Mouse (Mus musculus) fibroblast of lung, adult 2 months (primary cell): ENCODE data around the gene Gsn.

Source experiments
- DNase-seq: peaks from one replicate; pipeline ENCODE4 v3.0.0-alpha.2; 2011; ENCODE audit warnings: low read depth

Gsn gene

GRCm38 (mm10) chr2:35253751-35254150, 2.4 kb upstream of the Gsn start:
- no peak for DNase-seq

- no peak for DNase-seq
Measured at GRCm38 (mm10) chr2:35255004-35255403, 1.2 kb upstream of the Gsn start.

DNA sequence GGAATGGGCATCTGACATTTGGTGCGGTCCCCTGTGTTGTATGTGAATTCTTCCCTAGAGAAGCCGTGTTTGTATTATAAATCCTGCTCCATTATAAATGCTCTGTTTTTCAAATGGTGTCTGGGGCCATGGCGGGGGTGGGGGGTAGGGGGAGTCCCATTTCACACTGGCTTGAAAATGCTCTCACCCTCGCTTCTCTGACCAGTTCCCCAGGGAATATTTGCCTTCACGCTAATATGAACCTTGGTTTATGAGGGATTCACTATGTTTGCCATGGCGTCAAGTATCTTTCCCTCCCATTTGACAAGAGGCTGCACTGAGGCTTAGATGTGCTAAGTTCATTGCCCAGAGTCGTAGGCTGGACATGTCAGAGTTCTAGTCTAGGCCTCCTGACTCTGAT, 718 bp upstream of the Gsn start:
- no peak for DNase-seq

- DNase-seq = no peak
Measured at GRCm38 (mm10) chr2:35256932-35257331, 752 bp downstream of the Gsn start.

GRCm38 (mm10) chr2:35257886-35258285, 1.7 kb downstream of the Gsn start:
- no peak for DNase-seq

GRCm38 (mm10) chr2:35258590-35258989, 2.4 kb downstream of the Gsn start:
- no peak for DNase-seq

DNA sequence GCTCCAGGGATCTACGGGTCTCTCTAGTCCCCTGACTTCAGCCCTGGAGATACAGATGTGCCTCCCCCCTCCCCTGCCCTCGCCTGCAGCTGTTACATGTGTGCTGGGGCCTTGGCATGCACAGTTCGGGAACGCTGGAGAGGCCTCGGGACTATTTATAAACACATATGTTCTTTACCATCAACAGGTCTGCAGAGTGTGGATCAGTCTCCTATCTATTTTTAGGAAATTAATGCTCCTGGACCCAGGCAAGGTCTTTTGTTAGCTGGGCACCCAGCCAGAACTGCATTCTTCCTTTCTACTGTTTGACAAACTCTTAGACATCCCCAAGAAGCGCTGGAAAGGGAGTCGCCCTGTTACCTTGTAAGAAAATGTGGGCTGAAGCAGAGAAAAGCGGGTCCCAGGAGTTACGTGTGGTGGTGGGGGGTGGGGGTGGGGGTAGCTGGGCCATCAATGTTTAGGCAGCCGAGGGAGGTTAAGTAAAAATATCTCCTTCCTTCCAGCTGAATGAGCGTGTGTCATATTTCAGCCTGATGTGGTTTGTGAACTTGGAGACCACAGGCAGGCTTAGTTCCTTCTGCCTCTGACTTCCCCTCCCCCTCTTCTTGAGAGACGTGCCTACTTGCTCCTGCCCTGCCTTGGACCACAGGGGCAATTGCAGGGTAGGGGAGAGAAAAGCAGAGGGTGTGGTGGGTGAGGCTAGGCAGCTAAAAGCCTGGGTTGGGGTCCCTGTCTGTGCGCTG, 3.3 kb downstream of the Gsn start:
- no peak for DNase-seq

DNA sequence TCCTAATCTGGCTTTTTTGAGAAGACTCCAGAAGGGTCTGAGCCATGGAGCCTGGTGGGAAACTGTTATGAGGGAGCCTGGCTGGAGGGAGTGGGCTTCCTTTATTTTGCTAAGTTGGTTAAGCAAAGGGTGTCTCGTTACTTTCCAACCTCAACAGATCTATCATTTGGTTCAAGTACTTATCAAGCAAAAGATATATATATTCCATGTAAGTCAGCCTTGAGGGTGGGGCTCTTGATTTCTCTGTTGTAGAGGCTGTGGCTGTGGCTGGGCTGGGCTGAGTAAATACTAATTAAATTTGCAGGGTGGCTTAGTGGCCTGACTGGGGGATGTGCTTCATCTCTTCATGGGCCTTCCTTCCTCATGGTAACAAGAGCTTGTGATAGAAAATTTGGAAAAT, 4.1 kb downstream of the Gsn start:
- no peak for DNase-seq

- DNase-seq = no peak
Measured at GRCm38 (mm10) chr2:35264095-35264494, 7.9 kb downstream of the Gsn start.

DNA sequence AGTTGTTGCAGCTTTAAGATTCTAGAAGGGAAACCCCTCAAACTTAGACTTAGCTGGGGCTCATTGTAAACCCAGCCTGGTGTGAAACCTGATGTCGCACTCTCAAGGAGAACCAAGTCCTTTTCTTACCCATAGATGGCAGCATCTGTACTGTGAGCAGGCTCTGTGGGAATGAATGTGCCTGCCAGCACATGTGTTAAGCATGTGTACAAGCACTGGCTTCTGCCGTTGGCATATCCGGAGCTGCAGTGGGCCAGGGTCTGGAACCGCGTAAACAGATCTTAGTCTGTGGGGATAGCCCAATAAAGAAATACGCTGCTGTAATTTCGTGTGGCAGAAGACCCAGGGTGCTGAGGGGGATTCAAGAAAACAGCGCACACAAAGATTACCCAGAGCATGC, 9.1 kb downstream of the Gsn start:
- peak; percentile 80 for DNase-seq

DNA sequence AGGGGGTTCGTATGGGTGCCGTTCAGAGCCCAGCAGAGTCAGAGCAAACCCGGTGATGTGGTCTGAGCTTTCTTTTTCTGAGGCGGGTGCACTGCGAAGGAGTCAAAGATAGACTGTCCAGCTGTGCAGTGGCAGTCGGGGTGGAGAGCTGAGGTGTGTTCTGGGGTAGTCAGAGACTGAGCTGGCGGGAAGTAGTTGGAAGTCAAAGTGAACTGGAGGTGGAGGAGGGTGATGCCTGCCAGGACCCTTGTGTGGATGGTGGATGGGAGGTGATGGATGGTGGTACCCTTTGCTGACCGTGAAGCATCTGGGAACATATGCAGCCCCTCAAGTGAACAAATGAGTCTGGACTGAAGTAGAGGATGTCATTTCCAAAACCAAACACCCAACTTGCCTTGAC, 9.6 kb downstream of the Gsn start:
- DNase-seq = no peak

- DNase-seq = no peak
Measured at GRCm38 (mm10) chr2:35266251-35266905, 10.2 kb downstream of the Gsn start.

- no peak for DNase-seq
Measured at GRCm38 (mm10) chr2:35267156-35267875, 11.1 kb downstream of the Gsn start.

DNA sequence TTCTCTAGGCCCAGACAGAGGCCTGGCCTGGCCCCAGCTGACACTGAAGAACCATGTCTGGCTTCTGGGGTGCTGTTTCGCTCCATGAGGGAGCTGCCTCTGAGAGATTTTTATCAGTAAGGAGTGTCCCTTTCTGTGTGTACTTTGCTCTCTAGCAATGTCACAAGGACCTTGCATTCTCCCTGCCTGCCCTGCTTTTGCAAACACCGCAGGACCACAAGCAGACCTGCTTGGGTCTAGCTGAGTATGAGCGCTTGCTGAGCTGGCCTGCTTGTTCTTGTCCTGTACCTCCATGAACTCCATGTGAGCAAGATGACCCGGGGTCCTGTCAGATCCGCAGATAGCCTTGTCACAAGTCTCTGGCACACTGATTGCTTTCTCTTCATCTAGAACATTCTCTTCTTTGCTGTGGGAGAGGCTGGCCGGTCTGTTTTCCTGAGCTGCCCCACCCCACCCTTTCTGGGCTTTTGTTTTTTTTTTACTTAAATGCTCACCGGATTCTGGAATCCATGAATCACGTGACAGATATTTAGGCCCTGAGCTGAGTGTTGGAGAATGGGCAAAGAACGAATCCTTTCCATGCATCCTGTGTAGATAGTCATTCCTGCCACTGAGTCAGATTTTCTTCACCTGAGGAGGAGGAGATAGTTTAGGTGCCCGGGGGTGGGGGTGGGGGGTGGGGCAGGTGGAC, 11.8 kb downstream of the Gsn start:
- DNase-seq = no peak

DNA sequence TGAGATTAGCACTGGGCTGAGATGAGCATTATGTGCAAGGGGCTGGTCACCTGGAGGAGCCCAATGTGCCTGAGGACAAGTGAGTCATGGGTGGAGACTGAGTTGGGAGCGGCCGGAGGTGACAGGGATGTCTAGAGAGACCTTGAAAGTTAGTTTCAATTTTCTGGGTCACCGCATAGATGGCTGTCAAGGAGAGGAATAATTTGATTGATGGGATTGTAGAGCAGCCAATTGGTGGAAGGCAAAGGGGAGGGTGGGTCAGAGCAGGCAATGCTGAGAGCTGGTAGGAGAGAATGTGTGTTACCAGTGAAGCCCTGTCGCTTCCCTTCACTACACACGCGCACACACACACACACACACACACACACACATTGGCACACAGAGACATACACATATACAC, 13.0 kb downstream of the Gsn start:
- DNase-seq = no peak

GRCm38 (mm10) chr2:35269716-35270260, 13.6 kb downstream of the Gsn start:
- DNase-seq = peak; percentile 91

- DNase-seq = peak; percentile 91
Measured at GRCm38 (mm10) chr2:35270531-35270984, 14.4 kb downstream of the Gsn start.

DNA sequence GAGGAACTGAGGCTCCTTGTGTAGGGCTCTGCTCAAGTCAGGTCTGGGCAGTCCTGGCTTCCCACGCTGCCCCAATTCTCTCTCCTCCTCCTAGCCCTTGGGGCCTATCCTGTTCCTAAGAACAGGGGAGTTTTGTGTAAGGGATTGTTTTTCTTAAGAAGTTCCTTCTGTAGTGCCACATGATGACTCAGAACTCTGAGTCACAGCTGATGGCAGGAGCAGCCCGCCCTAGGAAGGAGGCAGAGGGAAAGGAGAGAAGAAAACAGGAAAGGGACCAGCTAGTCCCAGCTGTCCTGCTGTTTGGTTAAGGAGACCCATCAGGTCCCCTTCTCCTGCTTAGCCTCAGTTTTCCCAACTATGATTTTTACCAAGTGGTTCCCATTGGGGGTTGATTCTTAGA, 15.6 kb downstream of the Gsn start:
- DNase-seq = peak; percentile 96

- DNase-seq = no peak
Measured at GRCm38 (mm10) chr2:35272881-35273280, 16.7 kb downstream of the Gsn start.

GRCm38 (mm10) chr2:35273536-35273935, 17.4 kb downstream of the Gsn start:
- peak; percentile 95 for DNase-seq

GRCm38 (mm10) chr2:35277686-35278085, 21.5 kb downstream of the Gsn start:
- DNase-seq = peak; percentile 93
